Mouse (Mus musculus) fibroblast of lung, adult 2 months (primary cell): ENCODE results near the gene Stard13.

Experiments
- DNase-seq: peaks from one replicate; pipeline ENCODE4 v3.0.0-alpha.2; 2011; ENCODE audit warnings: low read depth

Gene Stard13

GRCm38 (mm10) chr5:151233400-151234031 is at the start of gene Stard13:
Gene Stard13 (minus strand): TSS chr5:151233836.
- DNase-seq = no peak

GRCm38 (mm10) chr5:151279531-151279930 is 45.9 kb upstream of the Stard13 start:
- no peak for DNase-seq

- no peak for DNase-seq
Observed at GRCm38 (mm10) chr5:151277927-151278326, 44.3 kb upstream of the Stard13 start.

- no peak for DNase-seq
Observed at GRCm38 (mm10) chr5:151275986-151276385, 42.4 kb upstream of the Stard13 start.

- DNase-seq = no peak
Observed at GRCm38 (mm10) chr5:151274265-151274664, 40.6 kb upstream of the Stard13 start.

GRCm38 (mm10) chr5:151270815-151271214 is 37.2 kb upstream of the Stard13 start:
- DNase-seq = no peak

GRCm38 (mm10) chr5:151266896-151267634 is 33.4 kb upstream of the Stard13 start:
- no peak for DNase-seq

GRCm38 (mm10) chr5:151261558-151261957 is 27.9 kb upstream of the Stard13 start:
- no peak for DNase-seq

- no peak for DNase-seq
Observed at GRCm38 (mm10) chr5:151252213-151252612, 18.6 kb upstream of the Stard13 start.

GRCm38 (mm10) chr5:151251656-151252055 is 18.0 kb upstream of the Stard13 start:
- DNase-seq = no peak

GRCm38 (mm10) chr5:151248671-151249620 is 15.3 kb upstream of the Stard13 start:
- no peak for DNase-seq

- DNase-seq = no peak
Observed at GRCm38 (mm10) chr5:151248084-151248483, 14.4 kb upstream of the Stard13 start.

GRCm38 (mm10) chr5:151247115-151247875 is 13.7 kb upstream of the Stard13 start:
- DNase-seq = no peak

GRCm38 (mm10) chr5:151246287-151246686 is 12.7 kb upstream of the Stard13 start:
- DNase-seq = no peak

GRCm38 (mm10) chr5:151245571-151245970 is 11.9 kb upstream of the Stard13 start:
- no peak for DNase-seq

- no peak for DNase-seq
Observed at GRCm38 (mm10) chr5:151238730-151239129, 5.1 kb upstream of the Stard13 start.

GRCm38 (mm10) chr5:151236411-151236810 is 2.8 kb upstream of the Stard13 start:
- DNase-seq = no peak

- no peak for DNase-seq
Observed at GRCm38 (mm10) chr5:151232576-151233299, 898 bp downstream of the Stard13 start.

- no peak for DNase-seq
Observed at GRCm38 (mm10) chr5:151231861-151232260, 1.8 kb downstream of the Stard13 start.

- DNase-seq = peak; percentile 62
Observed at GRCm38 (mm10) chr5:151231411-151231810, 2.2 kb downstream of the Stard13 start.

- no peak for DNase-seq
Observed at GRCm38 (mm10) chr5:151230427-151230826, 3.2 kb downstream of the Stard13 start.
